Mouse (Mus musculus) liver, embryonic 14.5 days (tissue): ENCODE measurements around the gene Tmem40.

ENCODE experiments used
- CTCF ChIP-seq: IDR thresholded peaks from 2 replicates; pipeline ENCODE4 v1.5.1; 2016; ENCODE audit warnings: antibody characterized with exemption, low read depth, control low read depth
- EP300 ChIP-seq: IDR thresholded peaks from 2 replicates; pipeline ENCODE4 v1.6.1; 2016; ENCODE audit warnings: antibody characterized with exemption, low read depth

GRCm38 (mm10) chr6:115782781-115783180 lies 20.6 kb upstream of the Tmem40 start:
- TF ChIP-seq EP300 (no peak), CTCF (no peak)
